ENCODE assay signal across 29 mouse cellular contexts in genomic region chr4:145337906-145338858, GRCm38 (mm10). TPM values are rescaled to one million over a fixed set of nuclear protein-coding genes. Genes with fewer than 3 reads are reported as not detected.
DNase-seq lines count a peak whose midpoint lies in the region; ATAC-seq lines count a peak whose summit lies in the region.
"Had no signal": no experiment of that assay in that cellular context is flagged by ENCODE, and none has a peak within 500 bp of the region (broad histone marks: within the 10 kb centered on the region; RNA-seq: fewer than 3 reads in every experiment).

No protein-coding gene starts in this region.

- H3K4me3 ChIP-seq in heart, embryonic 10.5 days = no peak overlapping the region
- no peak overlapping the region for H3K4me3 ChIP-seq in intestine, embryonic 14.5 days (ENCODE audit: low read depth, low read length)
- H3K4me3 ChIP-seq in intestine, embryonic 15.5 days (replicated peaks) = no peak overlapping the region
- H3K4me3 ChIP-seq: embryonic facial prominence, embryonic 13.5 days; erythroblast, embryonic 14.5 days; forebrain, embryonic 12.5 days; forebrain, embryonic 15.5 days had no signal

- no peak for ATAC-seq in intestine, embryonic 14.5 days (replicated peaks; ENCODE audit: low FRiP score, low TSS enrichment, low read depth)
- no peak for ATAC-seq in intestine, embryonic 15.5 days
- no peak for ATAC-seq in frontal cortex, adult (ENCODE audit: low TSS enrichment)
- ATAC-seq: activated CD4-positive, CD25-positive, alpha-beta regulatory T cell, adult 4 months; forebrain, embryonic 15.5 days; hindbrain, postnatal 0 days; inflammation-experienced regulatory T-cells, adult 6 months had no signal

- no peak overlapping the region for H3K9ac ChIP-seq in intestine, embryonic 14.5 days (ENCODE audit: low read length)
- H3K9ac ChIP-seq in intestine, embryonic 15.5 days = no peak overlapping the region
- H3K9ac ChIP-seq: embryonic facial prominence, embryonic 13.5 days; forebrain, embryonic 12.5 days; forebrain, embryonic 15.5 days; hindbrain, embryonic 14.5 days had no signal

- no peak overlapping the region for H3K27ac ChIP-seq in heart, embryonic 10.5 days
- no peak overlapping the region for H3K27ac ChIP-seq in intestine, embryonic 14.5 days (ENCODE audit: low read depth)
- H3K27ac ChIP-seq in intestine, embryonic 15.5 days = no peak overlapping the region
- H3K27ac ChIP-seq: embryonic facial prominence, embryonic 13.5 days; forebrain, embryonic 12.5 days; forebrain, embryonic 15.5 days; hindbrain, embryonic 14.5 days; hindbrain, postnatal 0 days had no signal

- intact Hi-C loops in heart, postnatal 36 days (cut with DNase I) = no loop called here

- peak; percentile 71 for DNase-seq in heart, embryonic 10.5 days (ENCODE audit: low spot score)
- no peak for DNase-seq in heart, postnatal 36 days
- peak; percentile 29 for DNase-seq in intestine, embryonic 14.5 days (ENCODE audit: low spot score)
- DNase-seq in 3T3-L1 (ENCODE audit: low read depth, low spot score) = peak; percentile 8
- peak; percentile 38 for DNase-seq in 416B (ENCODE audit: low read depth)
- no peak for DNase-seq in gastrocnemius, postnatal 25 days
- DNase-seq: adrenal gland, postnatal 10 days; B cell, adult 2 months; cerebellum, adult 11 months; cerebellum, adult 2 months; cerebellum, adult 9-11 months; cerebellum, postnatal 25 days; gastrocnemius, postnatal 10 days; heart, adult 18-20 months; heart, postnatal 14 days; kidney, adult 11 months; kidney, adult 8-10 months had no signal

- H3K4me1 ChIP-seq in heart, embryonic 10.5 days = no peaks in the 10 kb centered on the region
- no peaks in the 10 kb centered on the region for H3K4me1 ChIP-seq in intestine, embryonic 14.5 days (replicated peaks; ENCODE audit: control insufficient read depth, insufficient read depth, low read length)
- H3K4me1 ChIP-seq in intestine, embryonic 15.5 days (replicated peaks) = no peaks in the 10 kb centered on the region
- H3K4me1 ChIP-seq: embryonic facial prominence, embryonic 13.5 days; forebrain, embryonic 12.5 days; forebrain, embryonic 15.5 days had no signal

- 73% methylated on average over 9 of the region's 9 CpGs for WGBS in heart, embryonic 10.5 days
- WGBS in intestine, embryonic 14.5 days = 78% methylated on average over 9 of the region's 9 CpGs
- WGBS in intestine, embryonic 15.5 days = 75% methylated on average over 9 of the region's 9 CpGs

- no peaks in the 10 kb centered on the region for H3K27me3 ChIP-seq in heart, embryonic 10.5 days (ENCODE audit: insufficient read depth, poor library complexity, severe bottlenecking)
- H3K27me3 ChIP-seq in intestine, embryonic 14.5 days (replicated peaks; ENCODE audit: control insufficient read depth, insufficient read depth, low read length) = no peaks in the 10 kb centered on the region
- H3K27me3 ChIP-seq in intestine, embryonic 15.5 days (replicated peaks) = no peaks in the 10 kb centered on the region
- H3K27me3 ChIP-seq: embryonic facial prominence, embryonic 13.5 days; forebrain, embryonic 12.5 days; forebrain, embryonic 15.5 days had no signal

- H3K9me3 ChIP-seq in heart, embryonic 10.5 days = no peaks in the 10 kb centered on the region
- H3K9me3 ChIP-seq in intestine, embryonic 14.5 days (ENCODE audit: control insufficient read depth, low read length) = no peaks in the 10 kb centered on the region
- no peaks in the 10 kb centered on the region for H3K9me3 ChIP-seq in intestine, embryonic 15.5 days
- H3K9me3 ChIP-seq: embryonic facial prominence, embryonic 13.5 days; forebrain, embryonic 12.5 days; forebrain, embryonic 15.5 days had no signal

- no peaks in the 10 kb centered on the region for H3K36me3 ChIP-seq in heart, embryonic 10.5 days
- no peaks in the 10 kb centered on the region for H3K36me3 ChIP-seq in intestine, embryonic 14.5 days (ENCODE audit: control insufficient read depth, insufficient read depth, low read length)
- no peaks in the 10 kb centered on the region for H3K36me3 ChIP-seq in intestine, embryonic 15.5 days
- H3K36me3 ChIP-seq: embryonic facial prominence, embryonic 13.5 days; forebrain, embryonic 12.5 days; forebrain, embryonic 15.5 days had no signal

- H3K4me2 ChIP-seq in intestine, embryonic 14.5 days (ENCODE audit: low read length) = no peak overlapping the region
- no peak overlapping the region for H3K4me2 ChIP-seq in intestine, embryonic 15.5 days (replicated peaks)
- H3K4me2 ChIP-seq: embryonic facial prominence, embryonic 13.5 days; forebrain, embryonic 12.5 days; forebrain, embryonic 15.5 days; hindbrain, embryonic 14.5 days had no signal

RNA-seq across cellular contexts. Expression of gene Tnfrsf8, which starts 23.2 kb away (rescaled TPM):
- polyA plus RNA-seq in heart, embryonic 10.5 days (2016; fragmentation: Nextera tagmentation; extraction: Ambion mirVana) = not detected in 2 replicates
- total RNA-seq in heart, postnatal 36 days (2021) = under 1 TPM in 1 of 2 experiments, not detected in 1; 0.11 TPM
- 0.08 TPM in 1 of 2 replicates, not detected in the other for polyA plus RNA-seq in intestine, embryonic 14.5 days (2014; fragmentation: Nextera tagmentation; extraction: Ambion mirVana)
- polyA plus RNA-seq in intestine, embryonic 15.5 days (2015; fragmentation: Nextera tagmentation; extraction: Ambion mirVana) = 0.11 TPM in 1 of 2 replicates, not detected in the other
- under 1 TPM in 1 of 2 experiments, not detected in 1; 0.08 TPM for total RNA-seq in gastrocnemius, postnatal 25 days (2021)
- total RNA-seq: gastrocnemius, adult 18-20 months; MEL had no signal
- polyA plus RNA-seq: erythroblast, embryonic 14.5 days had no signal

Comparison
In these comparisons a context has a peak if more than half of its experiments do, and no peak if none do; other contexts are left out.
1. DNase-seq: peak in heart, embryonic 10.5 days (single experiment), intestine, embryonic 14.5 days (single experiment), 3T3-L1 (single experiment) and 416B (single experiment); none in heart, postnatal 36 days (0 of 2) and gastrocnemius, postnatal 25 days (single experiment).